Mouse (Mus musculus) urinary bladder, postnatal 4 days (tissue): ENCODE data around the gene Rpia.
"Not testable (repeated sequence)": the region's sequence is repeated elsewhere in the genome, so short reads cannot be mapped to it uniquely, and the experiment has no call there.

Experiments used
- DNase-seq, 2 experiments: peaks; one replicate each; pipeline ENCODE4 v3.0.0; 2021 to 2022; ENCODE audit warnings: low spot score in 2 of 2

Rpia gene

GRCm38 (mm10) chr6:70791824-70792535 is at the start of gene Rpia:
Gene Rpia (minus strand): TSS chr6:70792232.
- peak; percentile 98 to 99 for DNase-seq

DNA sequence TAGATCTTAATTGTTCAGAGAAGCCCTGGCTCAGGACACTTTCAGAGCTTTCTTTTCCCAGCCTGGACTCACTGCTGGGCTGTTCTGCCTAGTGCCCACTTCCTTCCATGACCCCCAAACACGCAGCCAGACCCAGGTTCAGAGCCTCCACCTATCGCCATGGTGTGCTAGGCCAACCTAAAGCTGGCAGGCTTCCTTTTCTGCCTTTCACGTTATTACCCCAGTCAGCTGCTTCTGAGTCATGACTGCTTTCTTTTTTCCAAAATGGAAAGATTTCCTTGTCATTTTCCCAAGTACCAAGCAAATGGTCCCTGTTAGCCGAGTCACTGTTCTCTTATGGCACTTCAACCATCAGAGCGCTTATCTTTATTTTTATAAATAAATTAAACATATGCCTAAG is 48.2 kb upstream of the Rpia start:
- no peak for DNase-seq

DNA sequence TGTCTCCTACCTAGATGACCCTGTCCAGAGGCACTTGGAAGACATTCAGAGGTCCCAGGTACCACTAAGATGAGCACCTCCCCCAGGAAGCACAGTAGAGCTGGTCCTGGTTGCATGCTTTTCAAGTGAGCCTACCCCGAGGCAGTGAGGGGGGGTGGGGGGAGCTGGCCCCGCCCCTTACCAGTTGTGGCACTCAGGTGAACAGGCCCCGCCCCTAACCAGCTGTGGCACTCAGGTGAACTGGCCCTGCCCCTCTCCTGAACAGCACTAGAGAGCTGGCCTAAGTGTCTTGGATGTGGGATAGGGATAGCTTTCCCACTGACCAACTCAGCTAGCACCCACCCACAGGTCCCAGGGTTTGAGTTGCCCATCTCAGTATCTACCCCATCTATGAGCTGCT is 46.5 kb upstream of the Rpia start:
- no peak for DNase-seq

- DNase-seq: no peak
Measured at GRCm38 (mm10) chr6:70837297-70837696, 45.3 kb upstream of the Rpia start.

DNA sequence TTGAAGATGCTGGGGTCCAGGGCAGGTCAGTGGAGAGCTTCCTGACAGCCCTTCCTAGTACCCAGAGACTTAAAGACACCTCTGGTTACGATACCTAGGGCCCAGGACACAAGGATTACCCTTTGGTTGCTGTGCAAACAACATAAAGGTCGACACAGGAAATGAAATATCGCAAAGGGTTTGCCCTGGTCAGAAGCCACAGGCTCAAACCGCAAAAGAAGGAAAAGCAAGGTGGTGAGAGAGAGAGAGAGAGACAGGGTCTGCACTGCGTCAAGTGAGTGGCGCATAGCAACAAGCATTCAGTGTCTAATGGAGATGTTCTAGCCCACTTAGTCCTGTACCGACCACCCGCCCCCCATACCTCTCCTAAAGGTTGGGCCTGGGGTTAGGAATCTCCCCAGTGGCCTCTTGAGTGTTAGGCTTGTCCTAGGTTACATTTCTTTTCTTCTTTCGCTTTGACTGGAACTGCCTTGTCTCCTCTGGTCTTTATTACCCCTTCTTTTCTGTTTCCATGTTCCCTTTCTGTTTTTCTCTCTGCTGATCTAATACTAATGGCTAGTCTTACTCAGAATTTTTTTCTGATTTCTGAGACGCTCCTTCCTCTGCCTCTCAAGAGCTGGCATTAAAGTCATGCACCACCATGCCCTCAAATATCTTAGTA is 39.3 kb upstream of the Rpia start:
- DNase-seq: no peak

DNA sequence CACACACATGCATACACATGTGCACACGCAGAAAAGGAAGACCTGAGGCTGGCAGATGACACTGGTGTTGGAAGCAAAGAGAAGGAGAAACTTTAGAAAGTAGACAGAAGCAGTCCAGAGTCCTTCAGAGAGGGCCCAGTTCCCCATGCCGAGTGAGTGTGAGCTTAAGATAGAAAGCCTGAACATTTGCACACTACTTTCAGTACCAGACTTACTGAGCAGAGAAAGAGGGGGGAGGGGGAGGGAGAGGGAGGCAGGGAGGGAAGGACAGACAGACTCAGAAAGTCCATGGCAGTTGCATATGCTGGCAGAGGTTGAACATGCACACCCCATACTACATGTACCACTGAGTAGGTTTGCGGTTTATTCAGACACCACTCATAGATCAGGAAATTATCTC is 38.5 kb upstream of the Rpia start:
- DNase-seq: no peak

GRCm38 (mm10) chr6:70829451-70829850 is 37.4 kb upstream of the Rpia start:
- no peak for DNase-seq

- no peak for DNase-seq
Measured at GRCm38 (mm10) chr6:70824987-70825337, 32.9 kb upstream of the Rpia start.

DNA sequence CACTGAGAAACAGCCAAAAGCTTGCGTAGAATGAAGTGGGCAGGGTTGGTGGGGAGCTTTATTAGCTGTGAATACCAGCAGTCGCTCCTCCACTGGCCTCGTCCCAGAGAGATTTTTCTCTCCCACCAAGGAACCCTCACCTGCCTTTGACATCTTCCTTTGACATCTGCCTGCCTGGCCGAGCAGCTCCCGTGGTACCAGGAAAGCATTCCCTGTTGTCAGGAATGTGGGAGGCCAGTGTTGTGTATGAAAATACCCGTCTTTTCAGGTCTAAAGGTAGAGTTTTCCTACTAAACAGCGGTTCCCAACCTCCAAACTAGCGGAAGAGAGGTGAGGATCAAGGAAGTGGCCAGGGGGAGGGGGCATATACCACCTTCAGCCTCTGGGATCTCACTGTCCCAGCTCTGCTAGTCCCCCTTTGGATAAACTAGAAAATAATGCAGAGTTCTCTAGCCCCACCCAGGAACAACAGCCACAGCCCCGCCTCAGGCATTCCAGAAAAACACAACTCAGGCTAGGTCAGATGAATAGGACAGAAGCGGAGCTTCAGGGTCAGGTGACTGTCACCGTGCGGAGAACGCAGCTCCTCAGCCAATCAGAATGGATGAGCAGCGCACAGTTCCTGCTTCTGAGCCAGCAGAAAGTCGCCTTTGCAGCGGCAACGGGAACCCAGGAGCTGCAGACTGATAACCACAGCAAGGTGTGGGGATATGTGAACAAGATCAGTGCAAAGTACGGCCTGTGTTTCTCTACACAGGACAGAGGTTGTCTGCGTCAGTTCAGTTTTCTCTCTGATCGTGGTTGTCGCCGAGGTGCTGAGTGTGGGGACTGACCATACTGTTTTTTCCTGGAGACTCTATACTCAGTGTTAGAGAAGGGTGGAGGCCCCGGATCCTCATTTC is 32.3 kb upstream of the Rpia start:
- peak in 1 of 2 experiments; percentile 60 for DNase-seq

- DNase-seq: not testable (repeated sequence)
Measured at GRCm38 (mm10) chr6:70823277-70823676, 31.2 kb upstream of the Rpia start.

DNA sequence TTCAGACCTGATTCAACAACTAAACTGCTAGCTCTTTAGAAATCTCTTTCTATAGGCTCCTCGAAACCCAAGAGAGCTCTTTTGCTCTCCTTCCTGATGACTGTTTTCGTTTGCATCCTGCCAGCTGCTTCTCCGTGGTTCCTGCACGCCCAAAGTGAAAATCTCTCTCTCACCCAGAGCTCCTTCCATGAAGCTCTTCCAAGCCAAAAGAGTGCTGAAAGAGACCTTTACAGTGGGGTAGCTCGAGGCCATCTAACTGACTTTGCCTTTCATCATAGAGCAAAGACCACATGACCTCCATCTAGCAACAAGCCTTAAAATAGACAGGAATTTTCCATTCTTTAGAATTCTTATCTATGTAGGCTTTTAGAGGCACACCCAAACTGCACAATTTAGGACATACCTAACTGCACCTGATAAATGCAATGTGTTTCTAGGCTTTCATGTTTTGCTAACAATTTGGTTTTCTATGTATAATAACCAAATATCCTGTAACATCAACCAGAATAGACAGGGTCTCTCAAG is 30.4 kb upstream of the Rpia start:
- no peak for DNase-seq

DNA sequence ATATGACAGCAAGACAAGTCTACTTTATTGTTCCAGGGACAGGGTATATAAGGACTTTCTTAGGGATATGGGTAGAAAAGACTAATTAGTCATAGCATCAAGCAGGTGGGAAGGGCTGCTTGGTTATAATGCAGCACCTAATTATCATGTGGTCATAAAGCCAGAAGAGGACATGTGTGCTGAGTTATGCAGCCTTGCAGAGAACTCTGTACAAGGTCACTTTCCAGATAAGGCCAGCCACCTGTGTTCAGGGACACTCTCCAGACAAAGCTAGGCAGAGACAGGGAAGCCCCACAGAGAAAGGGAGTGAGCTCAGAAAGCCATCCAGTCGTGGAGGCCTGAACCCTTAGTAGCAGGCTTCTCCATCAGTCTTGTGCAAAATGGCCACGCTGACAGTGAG is 29.5 kb upstream of the Rpia start:
- DNase-seq: no peak

GRCm38 (mm10) chr6:70815471-70815870 is 23.4 kb upstream of the Rpia start:
- no peak for DNase-seq

- no peak for DNase-seq
Measured at GRCm38 (mm10) chr6:70814629-70814950, 22.6 kb upstream of the Rpia start.

GRCm38 (mm10) chr6:70813921-70814628 is 22.0 kb upstream of the Rpia start:
- no peak for DNase-seq

DNA sequence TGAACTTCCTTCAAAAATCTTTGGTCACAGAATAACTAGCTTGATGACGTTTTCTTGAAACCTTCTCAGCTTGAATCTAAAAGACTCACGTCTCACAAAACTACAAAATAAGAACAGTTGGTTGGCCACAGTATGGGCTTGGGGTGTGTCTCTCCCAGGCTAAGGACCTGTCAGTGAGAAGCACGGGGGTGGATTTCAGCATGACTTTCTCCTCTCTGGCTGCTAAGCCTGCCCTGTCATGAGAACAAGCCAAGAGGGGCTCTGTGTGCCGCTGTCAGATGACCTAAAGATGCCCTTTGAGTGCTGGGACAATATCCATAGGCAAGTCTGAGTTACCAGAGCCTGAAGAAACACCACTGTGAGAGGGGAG is 20.5 kb upstream of the Rpia start:
- DNase-seq: no peak

GRCm38 (mm10) chr6:70811557-70812525 is 19.8 kb upstream of the Rpia start:
- peak; percentile 60 to 80 for DNase-seq

DNA sequence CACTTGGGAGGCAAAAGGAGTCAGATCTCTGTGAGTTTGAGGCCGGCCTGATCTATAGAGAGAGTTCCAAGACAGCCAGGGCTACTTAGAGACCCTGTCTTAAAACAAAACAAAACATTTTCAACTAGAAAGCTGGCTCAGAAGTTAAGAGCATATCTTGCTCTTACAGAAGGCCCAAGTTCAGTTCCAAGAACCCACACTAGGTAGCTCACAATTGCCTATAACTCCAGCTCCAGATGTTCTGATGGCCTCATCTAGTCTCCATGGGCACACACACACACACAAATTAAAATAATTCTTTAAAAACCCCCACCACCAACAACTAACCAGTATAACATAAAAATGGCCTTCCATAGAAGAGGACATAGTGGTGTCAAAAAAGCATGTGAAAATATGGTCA is 18.5 kb upstream of the Rpia start:
- no peak for DNase-seq

- no peak for DNase-seq
Measured at GRCm38 (mm10) chr6:70806514-70806912, 14.5 kb upstream of the Rpia start.

DNA sequence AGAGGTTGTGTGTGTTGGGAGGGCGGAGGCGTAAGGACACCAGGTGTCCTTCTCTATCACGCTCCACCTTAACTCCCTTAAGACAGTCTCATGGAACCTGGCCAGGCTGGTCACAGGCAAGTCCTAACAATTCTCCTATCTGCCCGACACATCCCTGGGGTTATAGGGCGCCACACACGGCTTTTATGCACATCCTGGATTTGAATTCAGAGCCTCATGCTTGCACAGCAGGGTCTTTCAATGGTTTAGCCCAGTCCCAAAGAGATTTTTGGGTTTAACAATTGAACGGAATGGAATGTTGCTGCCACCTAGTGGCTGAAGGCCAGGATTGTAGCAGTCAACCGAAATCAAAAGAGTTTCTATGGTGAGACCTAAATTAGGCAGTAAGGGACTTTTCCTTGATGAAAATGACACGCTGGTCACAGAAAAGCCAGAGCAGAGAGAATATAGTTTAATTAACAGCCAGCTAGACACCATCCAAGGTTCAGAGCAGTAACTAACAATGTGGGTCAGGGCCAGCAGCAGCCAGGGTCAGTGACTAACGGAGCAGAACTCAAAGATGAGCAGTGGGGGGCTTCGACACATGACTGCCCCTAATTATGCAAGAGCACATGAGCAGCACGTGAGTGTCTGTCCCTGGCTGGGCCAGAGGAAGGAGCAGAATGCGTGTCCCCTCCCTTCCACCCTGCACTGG is 13.9 kb upstream of the Rpia start:
- DNase-seq: peak in 1 of 2 experiments; percentile 63
